Mouse (Mus musculus) kidney, embryonic 15.5 days (tissue): ENCODE measurements around the gene Ldb2. TPM values are rescaled to one million over a fixed set of nuclear protein-coding genes. Genes with fewer than 3 reads are reported as not detected.

Source experiments
- ATAC-seq: fragments of 200-750 bp; cut with Nextera tagmentation; replicated peaks from 2 replicates; pipeline ENCODE4 v1.8.0; 2017; ENCODE audit warnings: moderate TSS enrichment; ENCODE audit not compliant: low FRiP score
- H3K27ac ChIP-seq: fragments of 300-500 bp; sonication (generic); 2 replicates; pipeline ENCODE4 v1.5.1; 2015; ENCODE audit warnings: mild to moderate bottlenecking, inconsistent platforms
- H3K27me3 ChIP-seq: fragments of 300-500 bp; sonication (generic); 2 replicates; pipeline ENCODE4 v1.6.1; 2015; ENCODE audit warnings: inconsistent platforms
- H3K36me3 ChIP-seq: fragments of 300-500 bp; sonication (generic); 2 replicates; pipeline ENCODE4 v1.6.1; 2015; ENCODE audit warnings: inconsistent platforms
- H3K4me1 ChIP-seq: fragments of 300-500 bp; sonication (generic); 2 replicates; pipeline ENCODE4 v1.6.1; 2015; ENCODE audit warnings: inconsistent platforms
- H3K4me2 ChIP-seq: fragments of 300-500 bp; sonication (generic); 2 replicates; pipeline ENCODE4 v1.6.1; 2015; ENCODE audit warnings: moderate library complexity, mild to moderate bottlenecking, inconsistent platforms
- H3K4me3 ChIP-seq: fragments of 300-500 bp; sonication (generic); replicated peaks from 2 replicates; pipeline ENCODE4 v1.5.1; 2015; ENCODE audit warnings: mild to moderate bottlenecking, inconsistent platforms
- H3K9ac ChIP-seq: fragments of 300-500 bp; sonication (generic); 2 replicates; pipeline ENCODE4 v1.6.1; 2015; ENCODE audit warnings: mild to moderate bottlenecking, inconsistent platforms
- H3K9me3 ChIP-seq: fragments of 300-500 bp; sonication (generic); replicated peaks from 2 replicates; pipeline ENCODE4 v1.6.1; 2016; ENCODE audit warnings: inconsistent platforms
- WGBS: fragments of 180-500 bp; shearing (Covaris S2); methylation state at CpG from one replicate; pipeline ENCODE4 v1.1.7; 2015; ENCODE audit warnings: mixed read lengths; 5-methylcytosine and 5-hydroxymethylcytosine counted together
- polyA plus RNA-seq: library from polyadenylated mRNA; unstranded; fragments of >200 nt; fragmentation: Nextera tagmentation; extraction: Ambion mirVana; gene quantifications from 2 replicates; pipeline ENCODE4 v1.2.1, GENCODE M21; 2015

Ldb2 gene
- polyA plus RNA-seq, 1 experiment from 2014 or later = 89.7 TPM

GRCm38 (mm10) chr5:44759178-44759577 lies 40.3 kb downstream of the Ldb2 start:
- Histone ChIP-seq H3K9ac (no peak overlapping the region), H3K4me2 (no peak overlapping the region), H3K36me3 (no peaks in the 10 kb centered on the region), H3K27ac (no peak overlapping the region), H3K27me3 (no peaks in the 10 kb centered on the region), H3K4me1 (no peaks in the 10 kb centered on the region), H3K4me3 (no peak overlapping the region), H3K9me3 (no peaks in the 10 kb centered on the region)
- ATAC-seq = no peak
- 77% methylated on average over 4 of the region's 4 CpGs for WGBS

- 44% methylated on average over 1 of the region's 1 CpGs for WGBS
- Histone ChIP-seq H3K27ac (no peak overlapping the region), H3K9ac (no peak overlapping the region), H3K4me2 (no peak overlapping the region), H3K36me3 (no peaks in the 10 kb centered on the region), H3K4me1 (no peaks in the 10 kb centered on the region), H3K27me3 (no peaks in the 10 kb centered on the region), H3K9me3 (no peaks in the 10 kb centered on the region), H3K4me3 (no peak overlapping the region)
- ATAC-seq = no peak
Measured at GRCm38 (mm10) chr5:44754156-44754910, 45.1 kb downstream of the Ldb2 start.

GRCm38 (mm10) chr5:44745706-44746105 lies 53.8 kb downstream of the Ldb2 start:
- Histone ChIP-seq H3K27me3 (no peaks in the 10 kb centered on the region), H3K4me1 (no peaks in the 10 kb centered on the region), H3K4me2 (no peak overlapping the region), H3K9ac (no peak overlapping the region), H3K4me3 (no peak overlapping the region), H3K27ac (no peak overlapping the region), H3K9me3 (no peaks in the 10 kb centered on the region), H3K36me3 (no peaks in the 10 kb centered on the region; the same call in 1 of the 2 replicates)
- ATAC-seq = no peak
- WGBS = 98% methylated on average over 1 of the region's 1 CpGs

GRCm38 (mm10) chr5:44736366-44736765 lies 63.1 kb downstream of the Ldb2 start:
- Histone ChIP-seq H3K27ac (no peak overlapping the region), H3K4me3 (no peak overlapping the region), H3K4me1 (no peaks in the 10 kb centered on the region), H3K4me2 (no peak overlapping the region), H3K9ac (no peak overlapping the region), H3K36me3 (no peaks in the 10 kb centered on the region), H3K9me3 (no peaks in the 10 kb centered on the region), H3K27me3 (no peaks in the 10 kb centered on the region)
- WGBS = 80% methylated on average over 3 of the region's 3 CpGs
- ATAC-seq = no peak

GRCm38 (mm10) chr5:44734131-44734723 lies 65.3 kb downstream of the Ldb2 start:
- no peaks in the 10 kb centered on the region for H3K36me3 ChIP-seq
- no peaks in the 10 kb centered on the region for H3K4me1 ChIP-seq
- H3K4me3 ChIP-seq = no peak overlapping the region
- no peak for ATAC-seq
- H3K27ac ChIP-seq = no peak overlapping the region
- H3K4me2 ChIP-seq = no peak overlapping the region
- H3K27me3 ChIP-seq = no peaks in the 10 kb centered on the region
- H3K9ac ChIP-seq = no peak overlapping the region
- H3K9me3 ChIP-seq = no peaks in the 10 kb centered on the region
- WGBS = 95% methylated on average over 3 of the region's 3 CpGs

GRCm38 (mm10) chr5:44729646-44730310 lies 69.7 kb downstream of the Ldb2 start:
- Histone ChIP-seq H3K4me3 (no peak overlapping the region), H3K36me3 (no peaks in the 10 kb centered on the region), H3K27me3 (no peaks in the 10 kb centered on the region), H3K4me2 (no peak overlapping the region), H3K4me1 (peaks cover 9% of the 10 kb centered on the region), H3K9me3 (no peaks in the 10 kb centered on the region), H3K9ac (no peak overlapping the region), H3K27ac (no peak overlapping the region)
- WGBS = 74% methylated on average over 8 of the region's 8 CpGs
- no peak for ATAC-seq

- Histone ChIP-seq H3K36me3 (no peaks in the 10 kb centered on the region), H3K4me2 (no peak overlapping the region), H3K4me1 (peaks cover 9% of the 10 kb centered on the region), H3K9ac (no peak overlapping the region), H3K4me3 (no peak overlapping the region), H3K27me3 (no peaks in the 10 kb centered on the region), H3K27ac (peak overlapping the region; percentile 61), H3K9me3 (no peaks in the 10 kb centered on the region)
- 87% methylated on average over 11 of the region's 11 CpGs for WGBS
- no peak for ATAC-seq
Measured at GRCm38 (mm10) chr5:44727995-44728394, 71.5 kb downstream of the Ldb2 start.

GRCm38 (mm10) chr5:44726546-44727476 lies 72.7 kb downstream of the Ldb2 start:
- peak; percentile 22; the same call in 1 of the 2 replicates for ATAC-seq
- H3K36me3 ChIP-seq = no peaks in the 10 kb centered on the region
- H3K27ac ChIP-seq = peak overlapping the region; percentile 61
- no peaks in the 10 kb centered on the region for H3K27me3 ChIP-seq
- peaks cover 9% of the 10 kb centered on the region for H3K4me1 ChIP-seq
- no peak overlapping the region for H3K4me3 ChIP-seq
- no peaks in the 10 kb centered on the region for H3K9me3 ChIP-seq
- H3K9ac ChIP-seq = no peak overlapping the region
- H3K4me2 ChIP-seq = no peak overlapping the region
- WGBS = 54% methylated on average over 14 of the region's 14 CpGs

GRCm38 (mm10) chr5:44725501-44725900 lies 74.0 kb downstream of the Ldb2 start:
- WGBS = 74% methylated on average over 2 of the region's 2 CpGs
- no peaks in the 10 kb centered on the region for H3K36me3 ChIP-seq
- peaks cover 9% of the 10 kb centered on the region for H3K4me1 ChIP-seq
- H3K4me2 ChIP-seq = no peak overlapping the region
- H3K27ac ChIP-seq = peak overlapping the region; percentile 27; the same call in 1 of the 2 replicates
- no peaks in the 10 kb centered on the region for H3K27me3 ChIP-seq
- H3K9me3 ChIP-seq = no peaks in the 10 kb centered on the region
- H3K9ac ChIP-seq = no peak overlapping the region
- H3K4me3 ChIP-seq = no peak overlapping the region
- no peak for ATAC-seq

- Histone ChIP-seq H3K9ac (no peak overlapping the region), H3K27ac (no peak overlapping the region), H3K4me2 (no peak overlapping the region), H3K9me3 (no peaks in the 10 kb centered on the region), H3K36me3 (no peaks in the 10 kb centered on the region), H3K27me3 (no peaks in the 10 kb centered on the region), H3K4me3 (no peak overlapping the region), H3K4me1 (no peaks in the 10 kb centered on the region; the same call in 1 of the 2 replicates)
- ATAC-seq = no peak
- WGBS = 81% methylated on average over 1 of the region's 1 CpGs
Measured at GRCm38 (mm10) chr5:44719872-44720271, 79.6 kb downstream of the Ldb2 start.

- no peak overlapping the region for H3K9ac ChIP-seq
- H3K27ac ChIP-seq = no peak overlapping the region
- H3K4me1 ChIP-seq = 0 out of 2 replicates have a peak, but pooled peaks cover 6% of the 10 kb centered on the region
- WGBS = 63% methylated on average over 4 of the region's 4 CpGs
- no peaks in the 10 kb centered on the region for H3K36me3 ChIP-seq
- no peak overlapping the region for H3K4me2 ChIP-seq
- H3K9me3 ChIP-seq = no peaks in the 10 kb centered on the region
- no peak for ATAC-seq
- no peak overlapping the region for H3K4me3 ChIP-seq
- no peaks in the 10 kb centered on the region for H3K27me3 ChIP-seq
Measured at GRCm38 (mm10) chr5:44714508-44714907, 85.0 kb downstream of the Ldb2 start.
